Mouse (Mus musculus) liver, embryonic 12.5 days (tissue): ENCODE measurements at regions not wholly inside any gene's neighbourhood (a gene's known extent, or its start where the extent isn't known, plus 50 kb on each side); places are given as distances from the start of the nearest gene placed in this dataset.

Source experiments
- ATAC-seq: fragments of 200-750 bp; cut with Nextera tagmentation; 2 replicates; pipeline ENCODE4 v1.8.0; 2017; ENCODE audit warnings: moderate number of reproducible peaks, mild to moderate bottlenecking, moderate library complexity
- H3K27ac ChIP-seq: fragments of 300-500 bp; sonication (generic); 2 replicates; pipeline ENCODE4 v1.5.1; 2016; ENCODE audit warnings: mild to moderate bottlenecking
- H3K27me3 ChIP-seq: fragments of 300-500 bp; sonication (generic); replicated peaks from 2 replicates; pipeline ENCODE4 v1.6.1; 2016; ENCODE audit warnings: mild to moderate bottlenecking, moderate library complexity
- H3K36me3 ChIP-seq: fragments of 300-500 bp; sonication (generic); 2 replicates; pipeline ENCODE4 v1.6.1; 2016; ENCODE audit warnings: mild to moderate bottlenecking, moderate library complexity
- H3K4me1 ChIP-seq: fragments of 300-500 bp; sonication (generic); 2 replicates; pipeline ENCODE4 v1.6.1; 2016
- H3K4me2 ChIP-seq: fragments of 300-500 bp; sonication (generic); 2 replicates; pipeline ENCODE4 v1.6.1; 2016; ENCODE audit warnings: mild to moderate bottlenecking, moderate library complexity
- H3K4me3 ChIP-seq: fragments of 300-500 bp; sonication (generic); 2 replicates; pipeline ENCODE4 v1.5.1; 2016; ENCODE audit warnings: mild to moderate bottlenecking, moderate library complexity
- H3K9ac ChIP-seq: fragments of 300-500 bp; sonication (generic); 2 replicates; pipeline ENCODE4 v1.6.1; 2016; ENCODE audit warnings: mild to moderate bottlenecking, moderate library complexity
- H3K9me3 ChIP-seq: fragments of 300-500 bp; sonication (generic); replicated peaks from 2 replicates; pipeline ENCODE4 v1.6.1; 2016; ENCODE audit warnings: mild to moderate bottlenecking, moderate library complexity
- WGBS: fragments of 180-500 bp; shearing (Covaris S2); methylation state at CpG from one replicate; pipeline ENCODE4 v1.1.7; 2016; ENCODE audit not compliant: insufficient replicate concordance; 5-methylcytosine and 5-hydroxymethylcytosine counted together

- 72% methylated on average over 8 of the region's 8 CpGs for WGBS
- H3K9me3 ChIP-seq, result no peaks in the 10 kb centered on the region
These were observed 333.7 kb upstream of the Noct start for GRCm38 (mm10) chr3:50890537-50890936.

DNA sequence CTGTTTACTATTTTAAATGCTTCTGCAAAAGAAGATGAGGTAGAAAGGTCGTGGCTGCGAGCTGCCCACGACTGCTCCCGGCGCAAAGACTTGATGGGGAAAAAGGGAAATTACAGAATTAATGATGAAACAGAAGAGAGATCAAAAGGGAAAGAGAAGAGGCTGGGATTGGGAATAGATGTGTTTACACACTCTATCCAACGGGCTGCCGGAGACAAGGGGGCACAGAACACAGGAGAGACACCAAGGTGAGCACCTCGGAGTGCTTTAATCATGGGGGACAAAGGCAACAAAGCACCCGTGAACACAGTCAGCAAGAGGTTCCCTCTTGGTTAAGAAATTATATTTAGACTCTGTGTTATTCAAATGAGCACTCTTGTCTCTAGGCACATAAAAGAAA, 326.1 kb upstream of the Noct start:
- H3K4me2 ChIP-seq, result no peak overlapping the region
- H3K4me1 ChIP-seq, result no peaks in the 10 kb centered on the region
- no peak overlapping the region for H3K27ac ChIP-seq
- H3K9ac ChIP-seq, result no peak overlapping the region
- WGBS, result 81% methylated on average over 9 of the region's 9 CpGs
- no peak for ATAC-seq
- H3K27me3 ChIP-seq, result peaks cover 39% of the 10 kb centered on the region
- no peaks in the 10 kb centered on the region for H3K9me3 ChIP-seq
- H3K4me3 ChIP-seq, result no peak overlapping the region
- no peaks in the 10 kb centered on the region for H3K36me3 ChIP-seq

More at GRCm38 (mm10) chr3:50890537-50890936, 333.7 kb upstream of the Noct start:
- Histone ChIP-seq H3K4me1 (no peaks in the 10 kb centered on the region), H3K4me3 (no peak overlapping the region), H3K27ac (no peak overlapping the region), H3K36me3 (no peaks in the 10 kb centered on the region), H3K4me2 (no peak overlapping the region), H3K9ac (no peak overlapping the region), H3K27me3 (peaks cover 4% of the 10 kb centered on the region; the same call in 1 of the 2 replicates)
- no peak for ATAC-seq

DNA sequence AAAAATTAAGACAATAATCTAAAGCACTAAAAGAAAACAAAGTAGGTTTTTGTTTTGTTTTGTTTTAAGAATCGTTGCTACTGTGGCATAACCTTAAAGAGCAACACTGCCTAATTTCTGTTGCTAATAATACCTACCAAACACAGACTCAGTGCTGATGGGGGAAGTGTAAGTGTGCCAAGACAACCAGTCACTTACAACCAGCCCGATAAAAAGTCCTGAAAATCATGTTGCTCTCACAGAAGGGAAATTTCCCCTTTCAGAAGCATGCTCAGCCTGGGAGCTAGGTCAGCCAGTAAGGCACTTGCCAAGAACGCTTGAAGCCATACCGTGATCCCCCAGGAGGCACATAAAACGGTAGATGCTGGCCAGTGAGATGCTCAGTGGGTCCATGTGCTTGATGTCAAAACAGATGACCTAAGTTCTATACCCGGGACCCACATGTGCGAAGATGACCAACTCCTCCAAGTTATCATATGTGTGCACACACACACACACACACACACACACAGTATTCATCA, 324.4 kb upstream of the Noct start:
- no peaks in the 10 kb centered on the region for H3K4me1 ChIP-seq
- no peaks in the 10 kb centered on the region for H3K36me3 ChIP-seq
- H3K4me3 ChIP-seq, result no peak overlapping the region
- H3K9ac ChIP-seq, result no peak overlapping the region
- H3K27ac ChIP-seq, result no peak overlapping the region
- no peak overlapping the region for H3K4me2 ChIP-seq
- 75% methylated on average over 7 of the region's 7 CpGs for WGBS
- no peaks in the 10 kb centered on the region for H3K9me3 ChIP-seq
- H3K27me3 ChIP-seq, result peaks cover 50% of the 10 kb centered on the region
- no peak for ATAC-seq

DNA sequence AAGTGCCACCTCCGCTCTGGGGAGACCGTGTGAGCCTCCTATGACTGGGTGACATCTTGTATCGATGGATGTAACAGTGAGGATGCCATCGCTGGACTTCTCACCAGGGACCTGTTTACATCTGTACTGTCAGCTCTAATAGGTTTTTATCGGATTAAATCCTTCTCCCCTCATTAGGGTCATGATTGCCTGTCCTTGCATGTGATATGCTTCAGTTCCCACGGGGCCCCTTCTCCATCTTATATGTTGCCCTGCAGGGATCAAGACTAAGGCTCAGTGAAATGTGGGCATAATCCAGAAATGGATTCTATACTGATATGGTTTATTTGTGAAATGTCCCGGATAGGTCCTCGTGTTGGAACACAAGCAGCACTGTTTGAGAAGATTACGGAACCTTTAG, 323.7 kb upstream of the Noct start:
- no peak overlapping the region for H3K4me3 ChIP-seq
- peaks cover 50% of the 10 kb centered on the region for H3K27me3 ChIP-seq
- no peak for ATAC-seq
- WGBS, result 75% methylated on average over 9 of the region's 9 CpGs
- H3K36me3 ChIP-seq, result no peaks in the 10 kb centered on the region
- 0 out of 2 replicates have a peak, but pooled peaks cover 2% of the 10 kb centered on the region for H3K4me1 ChIP-seq
- no peaks in the 10 kb centered on the region for H3K9me3 ChIP-seq
- no peak overlapping the region for H3K4me2 ChIP-seq
- H3K9ac ChIP-seq, result no peak overlapping the region
- no peak overlapping the region for H3K27ac ChIP-seq

DNA sequence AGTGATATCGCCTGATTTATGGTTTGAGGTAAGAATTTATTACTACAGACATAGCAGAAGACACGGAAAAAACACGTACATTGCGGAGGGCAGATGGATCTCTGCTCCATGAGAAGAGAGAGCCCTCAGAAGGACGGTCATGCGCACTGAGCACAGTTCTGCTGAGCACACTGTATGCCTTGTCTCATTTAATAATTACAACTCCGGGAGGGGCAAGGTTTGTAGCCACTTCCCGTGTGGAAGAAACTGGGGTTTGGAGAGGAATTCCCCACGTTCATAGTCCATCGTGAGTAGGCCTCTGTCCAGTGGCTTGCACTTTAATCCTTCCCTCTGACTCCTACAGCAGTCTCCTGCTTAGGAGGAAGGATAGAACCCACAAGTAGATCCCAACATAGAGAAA, 322.9 kb upstream of the Noct start:
- Histone ChIP-seq H3K27me3 (peaks cover 51% of the 10 kb centered on the region), H3K36me3 (no peaks in the 10 kb centered on the region), H3K4me2 (no peak overlapping the region), H3K9me3 (no peaks in the 10 kb centered on the region), H3K4me3 (no peak overlapping the region), H3K4me1 (0 out of 2 replicates have a peak, but pooled peaks cover 3% of the 10 kb centered on the region), H3K27ac (no peak overlapping the region), H3K9ac (no peak overlapping the region)
- 76% methylated on average over 10 of the region's 10 CpGs for WGBS
- no peak for ATAC-seq

- Histone ChIP-seq H3K4me3 (no peak overlapping the region), H3K27me3 (peaks cover 53% of the 10 kb centered on the region), H3K9ac (no peak overlapping the region), H3K4me2 (no peak overlapping the region), H3K36me3 (no peaks in the 10 kb centered on the region), H3K4me1 (0 out of 2 replicates have a peak, but pooled peaks cover 3% of the 10 kb centered on the region), H3K27ac (no peak overlapping the region), H3K9me3 (no peaks in the 10 kb centered on the region)
- ATAC-seq, result no peak
- 54% methylated on average over 7 of the region's 7 CpGs for WGBS
These were observed 321.3 kb upstream of the Noct start for GRCm38 (mm10) chr3:50902933-50903332.

- H3K4me1 ChIP-seq, result 0 out of 2 replicates have a peak, but pooled peaks cover 3% of the 10 kb centered on the region
- H3K27me3 ChIP-seq, result peaks cover 63% of the 10 kb centered on the region
- no peak overlapping the region for H3K4me2 ChIP-seq
- no peak overlapping the region for H3K4me3 ChIP-seq
- 31% methylated on average over 7 of the region's 7 CpGs for WGBS
- H3K9ac ChIP-seq, result no peak overlapping the region
- ATAC-seq, result no peak
- H3K27ac ChIP-seq, result no peak overlapping the region
- no peaks in the 10 kb centered on the region for H3K9me3 ChIP-seq
- H3K36me3 ChIP-seq, result no peaks in the 10 kb centered on the region
These were observed 319.5 kb upstream of the Noct start for GRCm38 (mm10) chr3:50904716-50905116.

DNA sequence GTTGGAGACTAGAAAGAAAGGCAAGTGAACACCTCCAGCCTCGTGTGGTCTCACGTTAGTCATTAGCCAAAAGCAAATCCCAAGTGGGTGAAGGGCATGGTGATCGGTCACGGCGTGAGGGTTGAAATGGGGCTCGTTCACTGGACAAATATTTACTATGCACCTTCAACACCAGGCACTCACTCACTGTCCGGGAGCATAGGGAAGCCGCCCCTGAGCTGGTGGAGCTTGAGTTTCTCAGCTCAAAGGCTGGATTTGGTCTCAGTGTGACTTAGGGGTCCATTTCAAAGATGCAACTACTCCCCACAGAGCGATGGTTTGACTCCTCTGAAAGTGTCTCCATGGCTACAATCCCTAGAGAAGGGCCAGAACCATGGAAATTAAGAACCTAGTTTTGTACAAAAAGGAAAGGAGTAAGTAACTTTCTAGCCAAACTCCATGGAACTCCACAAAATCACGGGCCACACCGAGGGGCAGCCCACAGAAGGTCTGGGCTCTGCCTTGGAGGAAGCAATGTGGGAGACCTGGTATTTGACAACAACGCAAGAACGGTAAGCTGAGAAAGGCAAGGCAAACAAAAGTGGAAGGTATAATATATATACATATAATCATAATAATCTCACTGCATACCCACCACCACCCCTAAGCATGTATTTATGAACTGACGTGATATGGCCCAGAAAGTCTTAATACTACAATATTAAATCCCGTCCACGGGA, 318.8 kb upstream of the Noct start:
- H3K27me3 ChIP-seq, result peaks cover 67% of the 10 kb centered on the region
- no peak overlapping the region for H3K27ac ChIP-seq
- H3K9me3 ChIP-seq, result no peaks in the 10 kb centered on the region
- H3K4me3 ChIP-seq, result no peak overlapping the region
- 29% methylated on average over 16 of the region's 16 CpGs for WGBS
- peak; percentile 37; the same call in 1 of the 2 replicates for ATAC-seq
- H3K36me3 ChIP-seq, result no peaks in the 10 kb centered on the region
- 0 out of 2 replicates have a peak, but pooled peaks cover 3% of the 10 kb centered on the region for H3K4me1 ChIP-seq
- peak overlapping the region; percentile 53 for H3K4me2 ChIP-seq
- no peak overlapping the region for H3K9ac ChIP-seq

DNA sequence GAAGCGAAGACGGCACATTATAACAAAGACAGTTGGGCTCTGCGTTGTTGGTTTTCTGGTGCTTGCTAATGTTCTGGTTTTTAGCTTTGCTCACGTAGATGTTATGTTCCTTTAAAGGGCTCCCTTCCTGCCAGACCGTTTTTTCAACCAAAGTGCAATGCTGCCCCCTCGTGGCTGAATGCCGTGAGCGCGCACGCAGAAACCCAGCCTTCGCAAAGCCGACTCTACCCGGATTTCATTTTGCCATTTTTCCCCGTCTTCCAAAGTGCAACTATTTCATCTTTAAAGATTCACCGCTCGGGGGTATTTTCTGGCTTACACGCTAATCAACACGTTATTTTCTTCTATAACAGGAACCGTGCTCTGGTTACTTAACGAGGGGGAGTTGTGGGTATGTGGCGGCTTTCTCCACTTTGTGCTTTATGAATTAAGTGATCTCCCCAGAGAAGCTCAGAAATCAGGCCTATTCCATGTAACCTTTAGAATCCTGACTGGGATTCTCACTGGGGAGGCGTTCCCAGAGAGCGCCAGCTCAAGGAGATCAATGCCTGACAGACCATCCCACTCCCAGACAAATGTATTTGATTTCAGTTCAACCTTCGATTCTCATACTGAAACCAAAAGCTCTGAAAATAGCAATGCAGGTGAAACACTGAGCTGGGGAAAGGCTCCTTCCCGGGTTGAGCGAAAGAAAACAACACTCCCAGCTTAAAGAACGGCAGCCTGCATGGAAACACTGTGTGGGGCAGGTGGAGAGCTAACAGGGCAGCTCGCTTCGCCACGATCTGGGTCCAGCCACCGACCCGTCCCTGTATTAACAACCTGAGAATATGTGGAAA, 318.0 kb upstream of the Noct start:
- Histone ChIP-seq H3K9me3 (no peaks in the 10 kb centered on the region), H3K9ac (no peak overlapping the region), H3K4me1 (0 out of 2 replicates have a peak, but pooled peaks cover 3% of the 10 kb centered on the region), H3K4me3 (peak overlapping the region; percentile 29), H3K27ac (no peak overlapping the region), H3K4me2 (peak overlapping the region; percentile 53), H3K36me3 (no peaks in the 10 kb centered on the region), H3K27me3 (peaks cover 59% of the 10 kb centered on the region)
- no peak for ATAC-seq
- 12% methylated on average over 32 of the region's 32 CpGs for WGBS

GRCm38 (mm10) chr3:50912980-50913518, 311.2 kb upstream of the Noct start:
- WGBS, result 77% methylated on average over 5 of the region's 5 CpGs
- Histone ChIP-seq H3K27me3 (peaks cover 32% of the 10 kb centered on the region), H3K4me1 (no peaks in the 10 kb centered on the region), H3K36me3 (no peaks in the 10 kb centered on the region), H3K9me3 (no peaks in the 10 kb centered on the region), H3K9ac (no peak overlapping the region), H3K4me3 (no peak overlapping the region), H3K4me2 (no peak overlapping the region), H3K27ac (no peak overlapping the region)
- ATAC-seq, result no peak

DNA sequence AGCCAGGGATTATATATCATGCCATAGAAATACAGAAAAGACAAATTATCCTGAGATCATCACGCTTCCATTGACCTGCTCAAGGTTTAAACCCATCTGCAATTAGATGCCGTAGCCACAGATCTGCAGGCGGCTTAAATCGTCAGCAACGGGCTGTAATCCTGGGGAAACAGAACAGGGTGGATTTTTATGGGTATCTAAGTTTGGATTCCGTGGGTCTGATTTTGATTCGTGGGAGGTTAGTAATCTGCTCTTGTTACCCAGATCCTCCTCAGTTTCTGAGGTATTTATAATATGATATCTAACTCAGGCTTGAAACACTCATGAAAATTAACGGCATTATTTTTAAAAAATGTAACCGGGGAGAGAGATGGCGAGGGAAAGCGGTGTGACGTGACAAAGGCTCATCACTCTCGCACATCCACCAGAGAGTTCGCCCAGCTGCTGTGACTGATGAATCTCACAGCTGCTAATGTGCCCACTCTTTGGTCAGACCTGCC, 309.3 kb upstream of the Noct start:
- no peaks in the 10 kb centered on the region for H3K36me3 ChIP-seq
- H3K9me3 ChIP-seq, result no peaks in the 10 kb centered on the region
- no peak overlapping the region for H3K4me2 ChIP-seq
- ATAC-seq, result no peak
- 73% methylated on average over 14 of the region's 14 CpGs for WGBS
- H3K4me1 ChIP-seq, result no peaks in the 10 kb centered on the region
- no peak overlapping the region for H3K27ac ChIP-seq
- H3K4me3 ChIP-seq, result no peak overlapping the region
- H3K27me3 ChIP-seq, result peaks cover 21% of the 10 kb centered on the region
- H3K9ac ChIP-seq, result no peak overlapping the region
